Mouse (Mus musculus) neutrophil, adult 5-6 weeks (primary cell): ENCODE results near the gene Hs6st1. TPM values are rescaled to one million over a fixed set of nuclear protein-coding genes. Genes with fewer than 3 reads are reported as not detected.
A peak's percentile ranks its signal among the peaks of the same experiment; 100 is the strongest.

Source experiments
- ATAC-seq: fragments of 151-379, 151-347 bp; 2 replicates; pipeline ENCODE4 v1.8.0; 2017; ENCODE audit warnings: mild to moderate bottlenecking, moderate TSS enrichment; ENCODE audit not compliant: insufficient number of reproducible peaks, poor library complexity, low FRiP score, severe bottlenecking; ENCODE audit errors: extremely low read depth
- total RNA-seq: library from RNA; stranded (forward); fragments of 200-1000 nt; gene quantifications from 2 replicates; pipeline ENCODE4 v1.2.3, GENCODE M21; 2017

Hs6st1 gene
- total RNA-seq, 1 experiment from 2014 or later = 12.7 TPM

GRCm38 (mm10) chr1:36063641-36063955, 4.6 kb upstream of the Hs6st1 start:
- ATAC-seq = no peak

- ATAC-seq = no peak
Measured at GRCm38 (mm10) chr1:36064223-36064622, 4.0 kb upstream of the Hs6st1 start.

- peak; percentile 77 for ATAC-seq
Measured at GRCm38 (mm10) chr1:36064861-36065760, 3.1 kb upstream of the Hs6st1 start.

GRCm38 (mm10) chr1:36065761-36066150, 2.4 kb upstream of the Hs6st1 start:
- ATAC-seq = no peak

GRCm38 (mm10) chr1:36066216-36066980, 1.8 kb upstream of the Hs6st1 start:
- ATAC-seq = no peak

- no peak for ATAC-seq
Measured at GRCm38 (mm10) chr1:36067201-36067600, 999 bp upstream of the Hs6st1 start.

- no peak for ATAC-seq
Measured at GRCm38 (mm10) chr1:36067611-36068010, 589 bp upstream of the Hs6st1 start.

GRCm38 (mm10) chr1:36068531-36069120, 426 bp downstream of the Hs6st1 start:
- ATAC-seq = 0 out of 2 replicates have a peak, but pooled peaks have one; percentile 8

- no peak for ATAC-seq
Measured at GRCm38 (mm10) chr1:36069291-36069771, 1.1 kb downstream of the Hs6st1 start.

GRCm38 (mm10) chr1:36070190-36070589, 2.0 kb downstream of the Hs6st1 start:
- ATAC-seq = no peak

- ATAC-seq = no peak
Measured at GRCm38 (mm10) chr1:36070740-36071139, 2.5 kb downstream of the Hs6st1 start.

GRCm38 (mm10) chr1:36071176-36071575, 3.0 kb downstream of the Hs6st1 start:
- ATAC-seq = no peak

GRCm38 (mm10) chr1:36071611-36072010, 3.4 kb downstream of the Hs6st1 start:
- no peak for ATAC-seq

GRCm38 (mm10) chr1:36072588-36073556, 4.7 kb downstream of the Hs6st1 start:
- no peak for ATAC-seq

- no peak for ATAC-seq
Measured at GRCm38 (mm10) chr1:36073566-36073965, 5.4 kb downstream of the Hs6st1 start.

- no peak for ATAC-seq
Measured at GRCm38 (mm10) chr1:36074197-36074596, 6.0 kb downstream of the Hs6st1 start.

GRCm38 (mm10) chr1:36074968-36075367, 6.8 kb downstream of the Hs6st1 start:
- no peak for ATAC-seq

- no peak for ATAC-seq
Measured at GRCm38 (mm10) chr1:36075652-36076051, 7.5 kb downstream of the Hs6st1 start.

GRCm38 (mm10) chr1:36077084-36077483, 8.9 kb downstream of the Hs6st1 start:
- ATAC-seq = no peak
